Mouse (Mus musculus): ENCODE measurements around the gene Diaph2. TPM values are rescaled to one million over a fixed set of nuclear protein-coding genes. Genes with fewer than 3 reads are reported as not detected.
"Not testable (repeated sequence)": the region's sequence is repeated elsewhere in the genome, so short reads cannot be mapped to it uniquely, and the experiment has no call there.

Diaph2 gene
- polyA plus RNA-seq, 1 experiment = 3.6 TPM

DNA sequence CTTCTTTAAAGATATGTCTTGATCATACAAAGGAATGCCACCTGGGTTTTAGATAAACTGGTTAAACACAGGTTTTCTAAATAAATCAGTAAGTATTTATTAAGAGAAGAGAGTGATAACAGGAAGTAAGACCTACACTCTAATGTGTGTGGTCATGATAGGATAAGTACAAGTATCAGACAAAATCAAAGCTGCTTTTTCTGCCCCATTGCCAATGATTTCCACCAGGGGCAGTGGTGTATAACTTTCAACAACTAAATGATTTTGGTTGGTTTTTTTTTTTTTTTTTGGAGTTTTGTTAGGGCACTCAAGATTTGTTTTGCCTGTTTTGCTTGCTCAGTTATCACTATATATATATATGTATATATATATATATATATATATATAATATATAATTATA lies 399.7 kb downstream of the Diaph2 start:
- Histone ChIP-seq H3K4me1 (ENCODE audit: control insufficient read depth, insufficient read depth, low read length) (no peaks in the 10 kb centered on the region), H3K27me3 (ENCODE audit: control insufficient read depth, insufficient read depth, low read length) (no peaks in the 10 kb centered on the region), H3K27ac (ENCODE audit: control insufficient read depth, insufficient read depth, low read depth, low read length) (no peak overlapping the region), H3K36me3 (ENCODE audit: control insufficient read depth, insufficient read depth, low read length) (no peaks in the 10 kb centered on the region), H3K4me3 (ENCODE audit: control insufficient read depth, low read depth, low read length) (no peak overlapping the region)
- TF ChIP-seq CTCF (IDR thresholded peaks at IDR 0.05; ENCODE audit: control insufficient read depth, insufficient read depth, insufficient replicate concordance, low read depth, low read length) (no peak), POLR2A (IDR thresholded peaks at IDR 0.05; ENCODE audit: control insufficient read depth, low read depth, low read length) (no peak)

DNA sequence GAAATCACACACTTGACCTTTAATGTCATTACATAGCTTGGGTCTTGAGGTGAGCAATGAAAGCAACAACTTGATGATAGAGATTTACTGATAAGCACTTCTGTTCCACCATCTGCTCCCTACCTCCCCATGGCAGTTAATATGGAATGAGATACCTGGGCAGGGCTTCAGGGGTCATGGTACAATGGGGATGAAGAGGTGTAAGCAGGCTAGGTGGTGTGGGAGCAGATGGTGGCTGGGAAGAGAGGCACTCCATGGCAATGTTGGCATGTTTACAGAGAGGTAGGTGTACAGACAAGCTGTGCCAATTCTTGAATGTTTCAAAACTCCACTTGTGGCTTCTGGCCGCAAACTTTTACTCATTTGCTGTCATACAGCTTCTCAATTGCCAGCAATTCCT lies 402.6 kb downstream of the Diaph2 start:
- no peak overlapping the region for H3K4me3 ChIP-seq (ENCODE audit: control insufficient read depth, low read depth, low read length)
- no peaks in the 10 kb centered on the region for H3K36me3 ChIP-seq (ENCODE audit: control insufficient read depth, insufficient read depth, low read length)
- no peaks in the 10 kb centered on the region for H3K27me3 ChIP-seq (ENCODE audit: control insufficient read depth, insufficient read depth, low read length)
- H3K4me1 ChIP-seq (ENCODE audit: control insufficient read depth, insufficient read depth, low read length) = no peaks in the 10 kb centered on the region
- H3K27ac ChIP-seq (ENCODE audit: control insufficient read depth, insufficient read depth, low read depth, low read length) = no peak overlapping the region
- TF ChIP-seq CTCF (IDR thresholded peaks at IDR 0.05; ENCODE audit: control insufficient read depth, insufficient read depth, insufficient replicate concordance, low read depth, low read length) (no peak), POLR2A (IDR thresholded peaks at IDR 0.05; ENCODE audit: control insufficient read depth, low read depth, low read length) (no peak)

DNA sequence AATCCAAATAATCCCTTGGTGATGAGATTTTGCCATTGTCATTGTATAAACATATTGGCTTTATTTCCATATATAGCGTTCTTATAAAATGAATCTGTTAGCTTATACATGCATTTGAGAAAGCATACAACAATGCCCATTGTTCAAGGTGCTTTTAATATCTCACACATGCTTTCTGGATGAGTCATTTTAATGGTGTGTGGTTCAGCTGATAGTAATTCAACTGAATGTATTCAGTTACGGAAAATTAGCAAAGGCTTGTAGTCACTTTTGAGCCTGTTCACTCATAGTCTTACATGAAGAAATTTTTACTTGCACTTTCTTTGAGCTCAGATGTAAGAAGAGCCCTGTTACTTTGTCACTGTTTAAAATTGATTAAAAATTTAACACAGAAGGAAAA lies 423.6 kb downstream of the Diaph2 start:
- no peak for TF ChIP-seq CTCF (IDR thresholded peaks at IDR 0.05; ENCODE audit: control insufficient read depth, insufficient read depth, insufficient replicate concordance, low read depth, low read length)
- no peak for TF ChIP-seq POLR2A (IDR thresholded peaks at IDR 0.05; ENCODE audit: control insufficient read depth, low read depth, low read length)
- Histone ChIP-seq H3K4me3 (ENCODE audit: control insufficient read depth, low read depth, low read length) (no peak overlapping the region), H3K27me3 (ENCODE audit: control insufficient read depth, insufficient read depth, low read length) (no peaks in the 10 kb centered on the region), H3K4me1 (ENCODE audit: control insufficient read depth, insufficient read depth, low read length) (no peaks in the 10 kb centered on the region), H3K36me3 (ENCODE audit: control insufficient read depth, insufficient read depth, low read length) (no peaks in the 10 kb centered on the region), H3K27ac (ENCODE audit: control insufficient read depth, insufficient read depth, low read depth, low read length) (no peak overlapping the region)

DNA sequence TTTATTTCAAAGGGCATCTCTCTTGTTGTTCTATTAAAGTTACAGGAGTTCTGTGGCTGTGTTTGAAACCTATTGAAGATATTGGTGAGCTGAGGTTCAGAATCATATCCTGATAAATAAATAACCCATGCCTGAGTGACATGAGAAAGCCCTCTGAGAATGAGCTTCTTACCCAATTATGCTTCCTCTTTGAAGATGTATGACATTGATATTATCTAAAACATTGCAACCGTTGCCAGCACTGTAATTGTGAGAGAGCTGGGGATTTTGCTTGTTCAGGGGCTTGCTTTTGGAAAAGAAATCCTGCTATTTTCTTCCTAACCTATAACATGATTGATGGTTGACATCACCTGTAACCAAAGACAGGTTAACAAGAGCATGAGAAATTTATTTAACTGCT lies 438.3 kb downstream of the Diaph2 start:
- H3K4me1 ChIP-seq (ENCODE audit: control insufficient read depth, insufficient read depth, low read length) = no peaks in the 10 kb centered on the region
- H3K27ac ChIP-seq (ENCODE audit: control insufficient read depth, insufficient read depth, low read depth, low read length) = no peak overlapping the region
- TF ChIP-seq CTCF (IDR thresholded peaks at IDR 0.05; ENCODE audit: control insufficient read depth, insufficient read depth, insufficient replicate concordance, low read depth, low read length) (no peak), POLR2A (IDR thresholded peaks at IDR 0.05; ENCODE audit: control insufficient read depth, low read depth, low read length) (no peak)
- H3K27me3 ChIP-seq (ENCODE audit: control insufficient read depth, insufficient read depth, low read length) = no peaks in the 10 kb centered on the region
- no peak overlapping the region for H3K4me3 ChIP-seq (ENCODE audit: control insufficient read depth, low read depth, low read length)
- no peaks in the 10 kb centered on the region for H3K36me3 ChIP-seq (ENCODE audit: control insufficient read depth, insufficient read depth, low read length)

DNA sequence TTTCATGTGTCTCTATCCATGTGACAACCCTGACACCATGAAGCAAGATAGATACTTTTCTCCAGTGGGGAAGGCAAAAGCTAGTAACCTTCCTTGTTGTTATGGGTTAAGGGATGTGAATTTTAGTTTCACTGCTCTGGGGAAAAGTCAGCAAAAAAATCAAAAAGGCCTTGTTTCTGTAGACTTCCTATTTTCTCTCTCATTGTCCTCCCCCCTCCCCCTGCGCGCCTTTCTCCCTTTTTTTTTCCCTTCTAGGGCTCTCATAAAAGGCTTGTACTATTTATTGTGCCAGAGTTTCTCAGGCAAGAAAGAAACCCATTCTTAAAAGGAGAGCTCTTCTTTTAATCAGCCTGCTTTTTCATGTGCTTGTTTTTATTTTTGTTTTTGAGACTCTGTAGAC lies 438.9 kb downstream of the Diaph2 start:
- Histone ChIP-seq H3K4me1 (ENCODE audit: control insufficient read depth, insufficient read depth, low read length) (no peaks in the 10 kb centered on the region), H3K36me3 (ENCODE audit: control insufficient read depth, insufficient read depth, low read length) (no peaks in the 10 kb centered on the region), H3K27ac (ENCODE audit: control insufficient read depth, insufficient read depth, low read depth, low read length) (no peak overlapping the region), H3K27me3 (ENCODE audit: control insufficient read depth, insufficient read depth, low read length) (no peaks in the 10 kb centered on the region), H3K4me3 (ENCODE audit: control insufficient read depth, low read depth, low read length) (no peak overlapping the region)
- TF ChIP-seq POLR2A (IDR thresholded peaks at IDR 0.05; ENCODE audit: control insufficient read depth, low read depth, low read length) (no peak), CTCF (IDR thresholded peaks at IDR 0.05; ENCODE audit: control insufficient read depth, insufficient read depth, insufficient replicate concordance, low read depth, low read length) (no peak)

DNA sequence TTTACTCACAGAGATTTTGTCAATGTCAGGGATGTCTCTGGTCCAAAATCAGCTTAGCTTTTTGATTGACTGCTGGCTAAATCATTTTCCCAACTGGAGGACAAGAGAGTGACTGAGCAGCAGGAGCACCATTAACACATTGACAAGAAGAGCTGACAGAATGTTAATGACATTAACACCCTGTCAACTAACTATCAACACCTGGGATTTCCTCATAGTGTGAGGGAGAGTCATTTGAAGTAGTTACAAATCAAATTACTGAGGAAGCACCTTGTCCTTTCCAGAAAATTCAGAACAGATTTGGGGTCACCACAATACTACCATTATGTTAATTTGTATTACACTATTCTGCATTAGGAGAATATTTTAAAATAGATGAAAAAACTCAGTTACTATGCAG lies 439.7 kb downstream of the Diaph2 start:
- no peaks in the 10 kb centered on the region for H3K4me1 ChIP-seq (ENCODE audit: control insufficient read depth, insufficient read depth, low read length)
- H3K4me3 ChIP-seq (ENCODE audit: control insufficient read depth, low read depth, low read length) = no peak overlapping the region
- H3K27me3 ChIP-seq (ENCODE audit: control insufficient read depth, insufficient read depth, low read length) = no peaks in the 10 kb centered on the region
- no peaks in the 10 kb centered on the region for H3K36me3 ChIP-seq (ENCODE audit: control insufficient read depth, insufficient read depth, low read length)
- no peak overlapping the region for H3K27ac ChIP-seq (ENCODE audit: control insufficient read depth, insufficient read depth, low read depth, low read length)
- TF ChIP-seq POLR2A (IDR thresholded peaks at IDR 0.05; ENCODE audit: control insufficient read depth, low read depth, low read length) = no peak
- TF ChIP-seq CTCF (IDR thresholded peaks at IDR 0.05; ENCODE audit: control insufficient read depth, insufficient read depth, insufficient replicate concordance, low read depth, low read length) = no peak

DNA sequence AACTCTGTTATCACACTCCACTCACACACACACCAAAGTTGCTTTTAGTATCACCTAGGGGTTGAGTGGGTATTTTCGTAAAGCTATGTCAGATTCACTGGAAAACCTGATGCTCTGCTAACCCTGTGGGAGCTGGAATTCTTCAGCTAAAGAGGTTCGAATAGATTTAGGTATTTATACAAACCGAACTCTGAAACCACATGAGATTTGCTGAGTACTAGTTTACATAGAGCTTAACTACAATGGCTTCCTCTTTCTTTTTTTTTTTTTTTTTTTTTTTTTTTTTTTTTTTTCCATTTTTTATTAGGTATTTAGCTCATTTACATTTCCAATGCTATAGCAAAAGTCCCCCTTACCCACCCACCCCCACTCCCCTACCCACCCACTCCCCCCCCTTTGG lies 447.9 kb downstream of the Diaph2 start:
- H3K4me3 ChIP-seq (ENCODE audit: control insufficient read depth, low read depth, low read length); H3K27ac ChIP-seq (ENCODE audit: control insufficient read depth, insufficient read depth, low read depth, low read length); H3K4me1 ChIP-seq (ENCODE audit: control insufficient read depth, insufficient read depth, low read length); H3K36me3 ChIP-seq (ENCODE audit: control insufficient read depth, insufficient read depth, low read length); H3K27me3 ChIP-seq (ENCODE audit: control insufficient read depth, insufficient read depth, low read length): not testable (repeated sequence)

DNA sequence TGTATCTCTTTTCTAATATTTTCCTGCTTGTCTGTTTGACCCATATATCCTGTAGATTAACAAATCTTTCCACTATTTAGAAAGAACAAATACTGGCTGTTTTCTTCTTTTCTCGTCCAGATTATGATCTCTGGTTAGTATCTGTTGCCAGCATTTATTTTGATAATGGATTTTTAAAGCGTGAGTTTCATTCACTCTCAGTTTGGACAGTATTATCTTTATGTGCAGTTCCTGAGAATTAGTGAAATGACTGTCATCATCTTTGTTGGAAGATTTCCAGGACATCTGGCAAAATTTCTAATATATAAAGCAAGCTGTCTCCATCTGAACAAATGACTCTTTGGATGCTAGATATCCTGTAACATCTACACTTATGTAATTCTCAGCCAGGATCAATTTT lies 455.7 kb downstream of the Diaph2 start:
- no peak overlapping the region for H3K27ac ChIP-seq (ENCODE audit: control insufficient read depth, insufficient read depth, low read depth, low read length)
- H3K27me3 ChIP-seq (ENCODE audit: control insufficient read depth, insufficient read depth, low read length) = no peaks in the 10 kb centered on the region
- no peaks in the 10 kb centered on the region for H3K36me3 ChIP-seq (ENCODE audit: control insufficient read depth, insufficient read depth, low read length)
- TF ChIP-seq POLR2A (IDR thresholded peaks at IDR 0.05; ENCODE audit: control insufficient read depth, low read depth, low read length) (no peak), CTCF (IDR thresholded peaks at IDR 0.05; ENCODE audit: control insufficient read depth, insufficient read depth, insufficient replicate concordance, low read depth, low read length) (no peak)
- no peak overlapping the region for H3K4me3 ChIP-seq (ENCODE audit: control insufficient read depth, low read depth, low read length)
- no peaks in the 10 kb centered on the region for H3K4me1 ChIP-seq (ENCODE audit: control insufficient read depth, insufficient read depth, low read length)

All from testis, adult 2 months (tissue).